Mouse (Mus musculus) CD4-positive, CD25-positive, alpha-beta regulatory T cell, adult 2 months (primary cell): Measurements from ENCODE around the gene Spats2.
"Not testable (repeated sequence)": the region's sequence is repeated elsewhere in the genome, so short reads cannot be mapped to it uniquely, and the experiment has no call there.

Experiments used
- DNase-seq: peaks from one replicate; pipeline ENCODE4 v3.0.0-alpha.2; 2012; ENCODE audit warnings: low read depth, low spot score

The Spats2 gene

DNA sequence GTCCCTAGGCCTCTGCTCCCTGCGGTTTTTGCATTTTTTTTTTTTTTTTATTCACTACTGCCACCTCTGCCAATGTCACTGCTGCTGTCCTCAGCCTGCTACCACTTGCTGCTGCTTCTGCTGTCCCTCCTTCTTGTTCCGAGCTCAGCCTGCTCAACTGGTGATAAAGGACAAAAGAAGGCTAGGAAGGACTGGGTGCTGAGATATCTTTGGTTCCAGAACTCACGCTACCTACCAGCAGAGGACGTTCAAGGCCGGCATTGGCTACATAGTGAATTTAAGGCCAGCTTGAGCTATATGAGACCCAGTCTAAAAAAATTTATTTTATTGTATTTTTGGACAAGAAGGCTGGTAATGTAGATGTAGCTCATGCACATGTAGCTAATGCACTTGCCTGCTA lies 12.7 kb downstream of the Spats2 start:
- DNase-seq, result no peak

DNA sequence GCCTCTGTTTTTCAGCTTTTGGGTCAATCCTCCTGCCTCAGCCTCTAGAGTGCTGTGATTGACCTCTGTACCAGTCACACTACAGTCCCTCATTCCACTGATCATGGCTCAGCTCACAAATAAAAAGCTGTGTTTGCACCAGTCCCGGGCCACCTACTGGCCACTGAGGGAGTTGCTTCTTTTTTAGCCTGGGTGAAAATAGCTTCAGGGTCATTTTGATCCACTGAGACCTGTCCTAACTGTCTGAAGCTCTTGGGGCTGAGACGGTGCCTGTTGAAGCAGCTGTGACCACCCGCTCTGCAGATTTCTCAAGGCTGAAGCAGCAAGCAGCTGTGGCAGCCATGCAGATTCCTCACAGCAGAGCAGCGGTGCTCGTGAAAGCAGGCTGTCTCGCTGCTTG lies 14.0 kb downstream of the Spats2 start:
- peak; percentile 65 for DNase-seq

DNA sequence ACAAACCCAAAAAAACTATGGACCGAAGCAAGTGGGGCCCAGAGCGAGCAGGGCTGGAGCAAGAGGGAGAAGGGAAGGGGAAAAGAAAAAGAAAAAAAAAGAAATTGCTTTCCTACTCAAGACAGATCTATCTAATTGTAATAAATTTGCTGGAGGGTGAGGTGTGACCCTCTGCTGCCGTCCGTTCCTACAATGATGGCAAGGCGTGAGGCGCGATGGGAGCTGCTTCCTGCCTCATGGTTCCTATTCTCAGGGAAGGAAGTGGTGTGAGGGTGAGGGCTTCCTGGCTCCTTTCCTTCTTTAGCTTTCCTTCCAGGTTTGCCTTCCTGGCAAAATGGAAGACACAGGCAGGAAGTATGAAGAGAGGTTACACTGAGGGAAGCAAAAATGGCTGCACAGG lies 24.8 kb downstream of the Spats2 start:
- DNase-seq, result no peak

- no peak for DNase-seq
These were observed 25.6 kb downstream of the Spats2 start for GRCm38 (mm10) chr15:99151324-99151723.

DNA sequence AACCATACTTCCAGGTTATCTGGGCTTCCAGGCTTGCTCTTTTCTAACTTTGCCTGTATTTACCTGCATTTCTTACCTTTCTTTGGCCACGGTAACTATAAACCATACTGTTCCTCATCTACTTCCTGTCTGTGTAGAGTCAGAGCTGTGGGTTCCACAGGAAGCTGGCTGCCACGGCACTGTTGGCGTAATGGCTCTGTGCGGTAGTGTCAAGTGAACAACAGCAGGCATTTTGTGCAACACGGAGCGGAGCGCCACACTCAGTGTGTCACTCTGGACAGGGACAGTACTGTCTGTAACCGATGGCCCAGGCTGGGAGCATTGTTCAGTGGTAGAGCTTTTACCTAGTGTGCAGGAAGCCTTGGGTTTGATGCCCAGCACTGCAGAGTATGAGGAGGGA lies 27.8 kb downstream of the Spats2 start:
- peak; percentile 54 for DNase-seq

- DNase-seq, result not testable (repeated sequence)
These were observed 28.8 kb downstream of the Spats2 start for GRCm38 (mm10) chr15:99154515-99154914.

DNA sequence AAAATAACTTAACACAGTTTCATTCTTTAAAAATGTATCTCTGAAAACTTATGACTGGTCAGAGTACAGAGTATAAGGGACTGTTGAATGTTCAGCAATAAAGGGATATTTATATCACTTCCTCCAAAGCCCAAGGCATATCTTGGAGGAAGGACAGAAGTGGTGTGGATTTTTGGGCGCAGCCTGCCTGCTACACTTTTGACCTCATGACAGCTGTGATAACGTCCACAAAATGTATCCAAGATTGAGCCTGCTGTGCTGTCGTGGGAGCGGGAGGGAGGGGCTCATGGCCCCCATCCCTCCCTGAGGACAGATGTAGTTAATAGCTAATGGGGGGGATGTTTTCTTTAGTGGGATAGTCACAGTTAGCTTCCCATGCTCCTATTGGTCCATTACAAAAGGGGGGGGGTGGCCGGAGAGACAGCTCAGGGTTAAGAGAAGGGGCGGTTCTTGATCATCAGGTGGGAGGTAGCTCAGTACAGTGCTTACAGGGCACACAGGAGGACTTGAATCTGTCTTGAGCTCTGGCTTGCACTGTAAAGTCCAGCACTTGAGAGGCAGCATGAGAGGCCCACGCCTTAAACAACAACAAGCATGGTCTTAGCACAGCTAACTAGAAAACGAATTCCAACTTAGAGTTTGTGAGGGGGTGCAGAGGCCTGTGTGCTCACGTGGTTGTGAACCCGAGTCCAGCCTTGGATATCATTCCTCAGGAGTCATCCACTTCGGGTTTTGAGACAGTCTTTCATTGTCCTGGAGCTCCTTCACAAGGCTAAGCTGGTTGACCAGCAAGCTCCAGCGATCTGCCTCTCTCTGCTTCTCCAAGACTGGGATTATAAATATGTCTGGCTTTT lies 38.0 kb downstream of the Spats2 start:
- DNase-seq, result no peak

- DNase-seq, result no peak
These were observed 46.4 kb downstream of the Spats2 start for GRCm38 (mm10) chr15:99172131-99172530.

GRCm38 (mm10) chr15:99179639-99180038 lies 53.9 kb downstream of the Spats2 start:
- DNase-seq, result no peak

DNA sequence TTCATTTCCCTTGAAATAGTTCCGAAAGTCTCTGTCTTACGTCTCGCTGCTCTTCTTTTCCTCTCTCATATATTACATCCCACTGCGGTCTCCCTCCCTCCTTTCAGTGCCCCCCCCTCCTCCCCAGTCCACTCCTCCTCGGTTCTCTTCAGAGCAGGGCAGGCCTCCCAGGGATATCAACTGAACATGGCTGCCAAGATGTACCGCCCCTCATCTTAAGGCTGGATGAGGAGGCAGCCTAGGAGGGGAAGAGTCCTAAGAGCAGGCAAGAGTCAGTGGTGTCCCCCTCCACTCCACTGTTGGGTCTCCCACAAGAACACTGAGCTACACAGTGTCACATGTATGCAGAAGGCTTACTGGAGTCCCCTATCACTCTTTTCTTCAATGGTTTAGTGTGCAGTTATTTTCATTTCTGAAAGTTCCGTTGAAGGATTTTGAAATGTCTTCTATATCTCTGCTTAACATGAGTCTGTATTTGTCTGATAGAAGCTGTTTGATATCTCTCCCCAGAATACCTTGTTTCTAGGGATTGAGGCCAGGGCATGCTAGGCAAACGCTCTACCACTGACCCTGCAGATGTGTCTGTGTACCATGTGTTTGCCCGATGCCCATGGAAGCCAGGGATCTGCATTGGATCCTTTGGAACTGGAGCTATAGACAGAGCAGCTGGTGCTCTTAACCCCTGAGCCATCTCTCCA lies 58.6 kb downstream of the Spats2 start:
- no peak for DNase-seq

GRCm38 (mm10) chr15:99194358-99194757 lies 68.6 kb downstream of the Spats2 start:
- DNase-seq, result no peak

- DNase-seq, result no peak
These were observed 69.3 kb downstream of the Spats2 start for GRCm38 (mm10) chr15:99195043-99195442.

GRCm38 (mm10) chr15:99198761-99199160 lies 73.0 kb downstream of the Spats2 start:
- peak; percentile 63 for DNase-seq

DNA sequence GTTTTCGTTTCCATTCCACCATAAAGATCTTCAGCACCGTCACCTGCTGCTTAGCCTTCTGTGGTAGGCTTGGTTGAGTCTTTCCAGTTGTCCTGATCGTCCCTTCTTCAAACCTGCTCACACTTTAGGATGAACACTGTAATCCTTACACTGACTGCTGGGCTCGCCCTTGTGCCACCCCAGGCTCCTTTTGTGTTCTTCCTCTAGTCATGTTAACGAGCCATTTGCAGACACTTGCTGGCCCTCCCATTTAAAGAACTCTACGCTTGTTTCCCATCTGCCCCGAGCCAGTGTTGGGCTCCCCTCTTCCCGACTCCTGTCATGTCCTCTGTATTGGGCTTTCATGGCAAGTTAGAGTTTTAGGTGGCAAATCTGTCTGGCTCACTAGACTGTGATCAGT lies 80.2 kb downstream of the Spats2 start:
- DNase-seq, result no peak

GRCm38 (mm10) chr15:99213183-99213582 lies 87.5 kb downstream of the Spats2 start:
- DNase-seq, result no peak

DNA sequence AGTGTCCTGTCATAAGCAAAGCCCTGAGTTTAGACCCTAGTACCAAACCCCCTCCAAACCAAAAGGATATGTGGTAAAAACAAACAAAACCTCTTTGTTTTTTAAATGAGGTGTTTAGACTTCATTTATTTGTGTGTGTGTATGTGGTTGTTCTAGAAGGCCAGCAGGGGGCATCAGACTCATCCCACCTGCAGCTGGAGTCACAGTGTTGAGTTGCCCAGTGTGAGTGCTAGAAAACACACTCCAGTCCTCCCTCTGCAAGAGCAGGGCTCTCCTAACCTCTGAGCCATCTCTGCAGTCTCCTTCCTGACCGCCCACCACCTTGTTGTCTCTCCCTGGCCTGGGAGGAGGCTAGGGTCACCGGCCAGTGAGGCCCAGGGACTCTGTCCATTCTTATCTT lies 89.2 kb downstream of the Spats2 start:
- DNase-seq, result peak; percentile 77

GRCm38 (mm10) chr15:99215741-99216463 lies 90.2 kb downstream of the Spats2 start:
- no peak for DNase-seq

GRCm38 (mm10) chr15:99217630-99218029 lies 91.9 kb downstream of the Spats2 start:
- no peak for DNase-seq

GRCm38 (mm10) chr15:99221315-99221952 lies 95.7 kb downstream of the Spats2 start:
- DNase-seq, result no peak

- no peak for DNase-seq
These were observed 97.3 kb downstream of the Spats2 start for GRCm38 (mm10) chr15:99222794-99223584.

DNA sequence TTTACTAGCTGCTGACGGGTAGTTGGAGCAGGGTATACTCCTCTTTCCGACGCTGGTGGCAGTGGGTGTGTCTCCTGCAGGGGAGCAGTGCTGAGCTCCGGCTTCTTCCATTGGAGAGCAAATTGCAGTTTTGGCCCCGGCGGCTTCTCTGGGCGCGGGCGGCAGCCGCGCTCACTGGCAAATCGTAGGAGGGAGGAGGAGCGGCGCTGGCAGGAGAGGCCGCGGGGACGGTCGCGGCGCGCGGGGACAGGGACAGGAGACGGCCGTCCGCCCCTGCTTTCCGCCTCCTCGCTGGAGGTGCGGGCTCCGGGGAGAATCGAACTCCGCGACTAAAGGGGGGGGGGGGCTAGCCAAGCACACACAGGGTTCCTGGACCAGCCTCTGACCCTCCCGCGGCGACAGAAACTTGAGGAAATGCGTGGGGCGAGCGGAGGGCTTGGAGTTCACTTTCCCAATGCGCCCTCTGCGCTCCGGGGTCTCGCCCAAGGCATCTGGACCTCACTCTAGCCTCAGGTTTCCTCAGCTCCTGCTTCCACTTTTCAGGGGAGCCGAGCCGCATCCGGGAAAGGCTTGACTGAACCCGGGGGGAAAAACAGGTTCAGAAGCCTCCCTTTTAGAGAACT lies 98.0 kb downstream of the Spats2 start:
- DNase-seq, result peak; percentile 57
